Mouse (Mus musculus) intestine, embryonic 16.5 days (tissue): ENCODE results near the gene Dnhd1. TPM values are rescaled to one million over a fixed set of nuclear protein-coding genes. Genes with fewer than 3 reads are reported as not detected.
A peak's percentile ranks its signal among the peaks of the same experiment; 100 is the strongest.

ENCODE experiments used
- ATAC-seq: fragments of 200-750 bp; cut with Nextera tagmentation; 2 replicates; pipeline ENCODE4 v1.8.0; 2017; ENCODE audit warnings: moderate TSS enrichment, moderate library complexity
- H3K27ac ChIP-seq: fragments of 300-500 bp; sonication (generic); 2 replicates; pipeline ENCODE4 v1.5.1; 2014; ENCODE audit warnings: mild to moderate bottlenecking, low read length
- H3K27me3 ChIP-seq: fragments of 300-500 bp; sonication (generic); replicated peaks from 2 replicates; pipeline ENCODE4 v1.6.1; 2014; ENCODE audit warnings: low read length, control low read depth, mixed read lengths; ENCODE audit not compliant: control insufficient read depth, insufficient read depth
- H3K36me3 ChIP-seq: fragments of 300-500 bp; sonication (generic); 2 replicates; pipeline ENCODE4 v1.6.1; 2014; ENCODE audit warnings: low read length, control low read depth; ENCODE audit not compliant: control insufficient read depth, insufficient read depth
- H3K4me1 ChIP-seq: fragments of 300-500 bp; sonication (generic); 2 replicates; pipeline ENCODE4 v1.6.1; 2014; ENCODE audit warnings: low read length, control low read depth, mixed read lengths; ENCODE audit not compliant: control insufficient read depth, insufficient read depth
- H3K4me2 ChIP-seq: fragments of 300-500 bp; sonication (generic); 2 replicates; pipeline ENCODE4 v1.6.1; 2014; ENCODE audit warnings: low read depth, low read length, control low read depth
- H3K4me3 ChIP-seq: fragments of 300-500 bp; sonication (generic); 2 replicates; pipeline ENCODE4 v1.5.1; 2014; ENCODE audit warnings: mild to moderate bottlenecking, low read length
- H3K9ac ChIP-seq: fragments of 300-500 bp; sonication (generic); 2 replicates; pipeline ENCODE4 v1.6.1; 2014; ENCODE audit warnings: low read depth, low read length
- H3K9me3 ChIP-seq: fragments of 300-500 bp; sonication (generic); 2 replicates; pipeline ENCODE4 v1.6.1; 2016; ENCODE audit warnings: low read length, control low read depth; ENCODE audit not compliant: control insufficient read depth
- WGBS: fragments of 180-500 bp; shearing (Covaris S2); extraction: QIAGEN DNeasy Blood & Tissue Kit; methylation state at CpG from one replicate; pipeline ENCODE4 v1.1.7; 2014; 5-methylcytosine and 5-hydroxymethylcytosine counted together
- polyA plus RNA-seq: library from polyadenylated mRNA; unstranded; fragments of >200 nt; fragmentation: Nextera tagmentation; extraction: Ambion mirVana; gene quantifications from 2 replicates; pipeline ENCODE4 v1.2.1, GENCODE M21; 2015

Dnhd1 gene
- polyA plus RNA-seq, 1 experiment from 2014 or later: 1.1 TPM

DNA sequence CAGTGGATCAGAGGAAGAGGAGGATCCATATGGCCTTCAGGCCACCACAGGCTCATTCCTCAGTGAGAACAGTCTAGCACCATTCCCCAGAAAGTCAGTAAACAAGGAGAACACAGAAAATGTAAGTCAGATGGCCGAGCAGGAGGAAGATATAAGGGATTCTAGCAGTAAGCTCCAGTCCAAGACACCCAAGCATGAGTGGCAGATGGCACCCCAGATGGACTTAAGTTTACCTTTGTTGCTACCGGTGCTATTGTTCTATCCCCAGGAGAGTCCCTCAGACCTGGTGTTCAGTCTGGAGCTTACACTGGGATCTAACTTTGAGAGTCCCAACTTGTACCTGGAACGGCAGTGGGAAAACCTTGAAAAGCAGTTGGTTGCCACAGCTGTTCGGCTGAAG lies 53.2 kb downstream of the Dnhd1 start:
- 82% methylated on average over 4 of the region's 4 CpGs for WGBS
- no peak overlapping the region for H3K4me2 ChIP-seq
- H3K27me3 ChIP-seq: no peaks in the 10 kb centered on the region
- H3K36me3 ChIP-seq: no peaks in the 10 kb centered on the region
- no peak overlapping the region for H3K9ac ChIP-seq
- H3K9me3 ChIP-seq: no peaks in the 10 kb centered on the region
- no peaks in the 10 kb centered on the region for H3K4me1 ChIP-seq
- ATAC-seq: no peak
- no peak overlapping the region for H3K27ac ChIP-seq
- H3K4me3 ChIP-seq: no peak overlapping the region

DNA sequence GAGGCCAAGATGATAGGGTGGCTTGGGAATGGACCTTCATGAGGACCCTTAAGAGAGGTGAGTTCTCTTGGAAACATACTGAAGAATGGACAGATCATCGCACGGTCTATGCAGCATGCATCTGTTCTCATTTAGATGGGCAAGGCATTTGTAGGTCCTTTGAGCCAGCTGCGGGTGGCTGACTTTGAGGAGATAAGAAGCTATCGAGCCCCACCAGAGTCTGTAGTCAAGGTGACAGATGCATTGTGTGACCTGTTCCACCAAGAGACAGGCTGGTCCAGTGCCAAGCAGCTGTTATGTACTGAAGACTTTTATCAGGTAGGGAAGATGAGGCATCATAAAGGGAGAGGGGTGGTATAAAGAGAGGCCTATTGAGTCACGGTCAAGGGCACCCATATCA lies 58.1 kb downstream of the Dnhd1 start:
- WGBS: 93% methylated on average over 5 of the region's 5 CpGs
- no peak overlapping the region for H3K4me2 ChIP-seq

DNA sequence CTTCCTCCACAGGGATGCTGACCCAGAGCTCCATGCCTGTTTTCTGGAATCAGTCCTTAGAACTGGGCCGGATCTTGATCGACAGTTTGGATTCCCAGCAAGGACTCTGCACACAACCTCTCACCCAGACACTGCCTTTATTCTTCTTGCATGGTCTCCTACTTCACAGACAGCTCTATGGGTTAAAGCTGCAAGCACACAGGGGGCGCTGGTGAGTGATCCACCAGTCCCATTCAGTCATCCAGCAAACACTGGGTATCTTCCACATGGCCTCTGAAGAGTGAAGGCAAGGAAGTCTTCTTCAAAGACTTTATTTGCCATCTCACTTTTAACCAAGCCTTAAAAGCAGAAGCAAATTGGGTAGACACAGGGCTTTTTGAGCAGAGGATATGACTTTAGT lies 64.7 kb downstream of the Dnhd1 start:
- no peak for ATAC-seq
- no peak overlapping the region for H3K9ac ChIP-seq
- 59% methylated on average over 3 of the region's 3 CpGs for WGBS
- no peak overlapping the region for H3K4me2 ChIP-seq
- no peak overlapping the region for H3K27ac ChIP-seq
- no peaks in the 10 kb centered on the region for H3K9me3 ChIP-seq
- no peaks in the 10 kb centered on the region for H3K4me1 ChIP-seq
- H3K4me3 ChIP-seq: no peak overlapping the region
- no peaks in the 10 kb centered on the region for H3K27me3 ChIP-seq
- no peaks in the 10 kb centered on the region for H3K36me3 ChIP-seq

More for the DNA sequence above, 58.1 kb downstream of the Dnhd1 start:
- Histone ChIP-seq H3K36me3 (no peaks in the 10 kb centered on the region), H3K4me1 (no peaks in the 10 kb centered on the region), H3K27ac (no peak overlapping the region), H3K9me3 (no peaks in the 10 kb centered on the region), H3K4me3 (no peak overlapping the region), H3K9ac (no peak overlapping the region), H3K27me3 (no peaks in the 10 kb centered on the region)
- ATAC-seq: no peak

DNA sequence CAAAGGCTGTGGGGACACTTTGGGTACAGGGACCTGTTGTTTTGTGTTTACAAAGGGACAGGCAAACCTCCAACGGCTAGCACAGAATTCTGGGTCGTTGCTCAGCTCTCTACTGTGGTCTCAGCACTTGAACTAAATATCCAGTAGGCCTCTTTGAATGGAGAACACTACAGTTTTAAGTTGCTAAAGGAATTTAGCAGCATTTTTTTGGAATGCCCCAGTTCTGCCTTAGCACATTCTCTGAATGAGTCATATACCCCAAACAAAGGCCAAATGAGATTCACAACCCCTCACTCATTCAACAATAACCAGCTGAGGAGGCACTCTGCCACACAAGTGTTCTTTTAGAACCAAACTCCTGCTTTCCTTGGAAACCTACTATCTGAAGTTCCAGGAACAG lies 71.3 kb downstream of the Dnhd1 start:
- H3K27ac ChIP-seq: no peak overlapping the region
- no peaks in the 10 kb centered on the region for H3K27me3 ChIP-seq
- H3K4me3 ChIP-seq: no peak overlapping the region
- no peaks in the 10 kb centered on the region for H3K36me3 ChIP-seq
- no peak overlapping the region for H3K4me2 ChIP-seq
- WGBS: 84% methylated on average over 2 of the region's 2 CpGs
- H3K9ac ChIP-seq: no peak overlapping the region
- no peaks in the 10 kb centered on the region for H3K4me1 ChIP-seq
- no peak for ATAC-seq
- no peaks in the 10 kb centered on the region for H3K9me3 ChIP-seq

DNA sequence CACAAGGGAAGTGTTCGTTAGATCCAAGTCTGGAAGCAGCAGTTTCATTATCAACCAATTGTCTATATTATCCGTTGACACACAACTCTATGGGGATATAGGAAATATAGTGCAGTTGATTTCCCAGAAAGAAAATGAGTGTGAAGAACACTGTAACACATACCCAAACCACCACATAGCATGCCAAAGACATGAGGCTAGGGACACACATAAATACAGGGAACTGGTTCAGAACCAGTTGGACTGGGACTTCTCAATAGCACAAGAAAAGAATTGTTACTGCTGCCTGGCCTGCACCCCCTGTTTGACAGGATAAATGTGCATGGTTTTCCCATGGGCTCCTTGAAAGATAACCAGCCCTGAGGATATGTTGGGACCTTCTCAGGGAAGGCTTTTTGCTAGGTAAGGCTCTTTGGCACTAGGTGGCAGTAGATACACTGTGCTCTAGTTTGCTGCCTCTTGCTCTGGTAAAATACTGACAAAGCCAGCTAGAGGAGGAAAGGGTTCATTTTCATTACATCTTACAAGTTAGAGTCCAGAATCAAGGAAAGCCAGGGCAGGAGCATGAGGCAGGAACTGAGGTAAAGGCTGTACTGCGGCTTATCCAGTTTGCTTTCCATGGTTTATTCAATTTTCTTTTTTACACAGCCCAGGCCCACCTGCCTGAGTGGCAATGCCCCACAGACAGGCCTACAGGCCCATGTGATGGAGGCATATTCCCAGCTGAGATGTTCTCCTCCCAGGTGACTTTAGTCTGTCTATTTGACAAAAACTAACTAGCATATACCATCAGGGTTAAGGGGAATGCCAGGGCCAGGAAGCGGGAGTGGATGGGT lies 75.7 kb downstream of the Dnhd1 start:
- H3K27me3 ChIP-seq: no peaks in the 10 kb centered on the region
- 77% methylated on average over 4 of the region's 4 CpGs for WGBS
- H3K27ac ChIP-seq: no peak overlapping the region
- no peaks in the 10 kb centered on the region for H3K9me3 ChIP-seq
- no peaks in the 10 kb centered on the region for H3K4me1 ChIP-seq
- no peak overlapping the region for H3K4me2 ChIP-seq
- H3K9ac ChIP-seq: no peak overlapping the region
- peak; percentile 86 for ATAC-seq
- no peak overlapping the region for H3K4me3 ChIP-seq
- H3K36me3 ChIP-seq: no peaks in the 10 kb centered on the region

DNA sequence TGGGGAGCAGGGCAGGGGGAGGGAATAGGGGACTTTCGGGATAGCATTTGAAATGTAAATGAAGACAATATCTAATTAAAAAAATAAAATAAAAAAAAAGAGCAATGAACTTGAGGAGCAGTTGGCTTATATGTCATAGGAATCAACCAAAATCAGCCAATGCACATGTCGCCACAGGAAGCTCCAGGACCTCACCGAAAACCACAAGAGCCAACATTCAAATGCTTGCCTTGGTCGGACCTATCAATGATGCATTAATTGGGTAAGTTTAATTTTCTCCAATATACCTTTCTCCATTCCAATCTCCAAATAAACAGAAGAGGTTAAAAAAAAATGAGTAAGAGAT lies 76.3 kb downstream of the Dnhd1 start:
- WGBS: 94% methylated on average over 4 of the region's 4 CpGs
- Histone ChIP-seq H3K4me2 (no peak overlapping the region), H3K27me3 (no peaks in the 10 kb centered on the region), H3K36me3 (no peaks in the 10 kb centered on the region), H3K27ac (no peak overlapping the region), H3K4me1 (no peaks in the 10 kb centered on the region), H3K4me3 (no peak overlapping the region), H3K9ac (no peak overlapping the region), H3K9me3 (no peaks in the 10 kb centered on the region)
- ATAC-seq: no peak

DNA sequence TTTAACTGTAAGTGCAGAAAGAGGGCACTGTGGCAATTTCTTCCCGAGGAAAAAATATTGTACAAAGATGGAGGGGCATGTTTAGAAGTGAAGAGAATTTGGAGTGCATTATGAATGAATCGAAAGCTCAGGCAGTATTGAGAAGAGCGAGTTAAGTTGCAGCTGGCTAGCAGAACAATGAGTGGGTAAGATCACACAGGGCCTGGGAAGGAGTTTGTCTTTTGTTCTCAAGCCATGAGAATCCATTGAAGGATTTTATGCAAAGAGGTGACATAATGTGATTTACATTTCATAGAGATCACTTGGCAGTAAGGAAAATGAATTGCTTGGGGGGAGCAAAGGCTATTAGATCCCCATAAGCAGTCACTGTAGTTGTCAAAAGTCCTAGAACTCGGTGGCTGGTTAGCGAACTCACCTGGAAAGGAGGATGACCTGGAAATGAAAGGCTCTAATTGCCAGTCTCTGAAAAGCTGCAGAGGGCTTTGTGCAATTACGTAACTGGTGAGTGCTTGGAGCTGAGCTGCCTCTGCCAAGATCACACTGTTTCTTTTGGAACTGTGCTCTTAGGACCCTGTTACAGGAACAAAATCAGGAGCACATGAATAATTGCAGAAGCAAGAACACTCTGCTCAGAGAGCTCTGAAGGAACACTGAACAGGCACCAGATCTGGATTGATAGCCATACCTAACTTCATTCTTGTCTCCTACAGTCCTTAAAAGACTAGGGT lies 78.2 kb downstream of the Dnhd1 start:
- H3K4me2 ChIP-seq: no peak overlapping the region
- no peak overlapping the region for H3K4me3 ChIP-seq
- 78% methylated on average over 6 of the region's 6 CpGs for WGBS
- H3K9me3 ChIP-seq: no peaks in the 10 kb centered on the region
- H3K36me3 ChIP-seq: peaks cover 4% of the 10 kb centered on the region
- no peak overlapping the region for H3K9ac ChIP-seq
- H3K27ac ChIP-seq: no peak overlapping the region
- ATAC-seq: no peak
- H3K27me3 ChIP-seq: no peaks in the 10 kb centered on the region
- H3K4me1 ChIP-seq: no peaks in the 10 kb centered on the region

DNA sequence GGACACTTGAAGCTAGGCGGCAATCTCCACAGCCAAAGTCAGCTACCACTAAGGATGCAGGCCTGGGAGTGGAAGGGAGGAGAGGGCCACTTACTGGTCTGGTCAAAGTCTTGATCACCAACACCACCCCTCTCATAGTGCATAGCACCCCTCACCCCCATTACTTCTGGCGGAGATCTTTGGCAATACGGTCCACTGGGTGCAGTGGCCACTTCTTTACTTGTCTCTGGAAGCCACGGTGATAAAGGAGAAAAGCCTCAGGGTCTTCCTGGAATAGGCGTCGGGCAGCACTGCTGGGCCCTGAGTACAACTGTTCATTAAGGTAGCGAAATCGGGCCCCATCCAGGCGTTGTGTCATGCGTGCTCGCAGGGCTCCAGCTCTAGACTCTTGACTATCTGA lies 83.2 kb downstream of the Dnhd1 start:
- no peak overlapping the region for H3K9ac ChIP-seq
- no peak overlapping the region for H3K27ac ChIP-seq
- no peak overlapping the region for H3K4me3 ChIP-seq
- H3K36me3 ChIP-seq: peaks cover 6% of the 10 kb centered on the region
- 94% methylated on average over 11 of the region's 11 CpGs for WGBS
- ATAC-seq: no peak
- no peaks in the 10 kb centered on the region for H3K27me3 ChIP-seq
- no peaks in the 10 kb centered on the region for H3K9me3 ChIP-seq
- 0 out of 2 replicates have a peak, but pooled peaks cover 12% of the 10 kb centered on the region for H3K4me1 ChIP-seq
- no peak overlapping the region for H3K4me2 ChIP-seq

DNA sequence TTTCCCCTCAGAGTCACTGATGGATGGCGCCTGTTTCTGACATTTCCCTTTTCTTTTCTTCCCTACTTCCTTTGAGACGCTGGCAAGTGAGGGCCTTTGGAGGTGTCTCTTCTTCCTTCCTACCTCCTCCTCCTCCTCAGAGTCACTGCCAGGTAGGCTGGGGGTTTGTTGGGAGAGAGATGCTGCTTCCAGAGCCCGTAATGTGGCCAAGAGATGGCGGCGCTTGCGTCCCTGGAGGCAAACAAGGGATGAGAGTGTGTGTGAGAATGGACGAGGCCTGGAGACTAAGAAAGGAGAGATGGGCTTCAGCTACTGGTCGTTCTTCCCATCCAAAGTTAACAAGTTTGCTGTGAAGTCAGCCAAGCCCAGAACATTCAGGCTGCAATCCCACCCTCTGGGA lies 84.2 kb downstream of the Dnhd1 start:
- H3K9me3 ChIP-seq: no peaks in the 10 kb centered on the region
- H3K4me1 ChIP-seq: peaks cover 16% of the 10 kb centered on the region; the same call in 1 of the 2 replicates
- no peak overlapping the region for H3K27ac ChIP-seq
- no peak overlapping the region for H3K4me3 ChIP-seq
- ATAC-seq: no peak
- WGBS: 85% methylated on average over 8 of the region's 8 CpGs
- H3K36me3 ChIP-seq: peaks cover 6% of the 10 kb centered on the region
- H3K27me3 ChIP-seq: no peaks in the 10 kb centered on the region
- H3K4me2 ChIP-seq: peak overlapping the region; percentile 67; the same call in 1 of the 2 replicates
- no peak overlapping the region for H3K9ac ChIP-seq
